8 mouse cellular contexts compared by ENCODE assay signal in genomic region chr2:71872141-71872540, GRCm38 (mm10). TPM values are rescaled to one million over a fixed set of nuclear protein-coding genes. Genes with fewer than 3 reads are reported as not detected.
DNase-seq lines count a peak whose midpoint lies in the region; ATAC-seq and TF ChIP-seq lines count a peak whose summit lies in the region.

No protein-coding gene starts in this region.

- intact Hi-C loops in gastrocnemius, adult 2 months (cut with DNase I) = no loop called here
- intact Hi-C loops in gastrocnemius, postnatal 14 days (cut with DNase I; ENCODE audit: low total_unique reads) = no loop called here

- peaks cover 53% of the 10 kb centered on the region for H3K4me1 ChIP-seq in megakaryocyte, embryonic 14.5 days
- peaks cover 6% of the 10 kb centered on the region for H3K4me1 ChIP-seq in limb, embryonic 14.5 days (ENCODE audit: control insufficient read depth, insufficient read depth, low read length)

- H3K4me3 ChIP-seq in gastrocnemius, adult 2 months = peak overlapping the region; percentile 91
- peak overlapping the region; percentile 96 for H3K4me3 ChIP-seq in megakaryocyte, embryonic 14.5 days (replicated peaks)
- H3K4me3 ChIP-seq in limb, embryonic 14.5 days (replicated peaks; ENCODE audit: low read length) = no peak overlapping the region

- no peak overlapping the region for H3K9ac ChIP-seq in limb, embryonic 14.5 days (ENCODE audit: low read depth, low read length, severe bottlenecking)

- H3K36me3 ChIP-seq in megakaryocyte, embryonic 14.5 days (replicated peaks; ENCODE audit: low read length) = peaks cover 16% of the 10 kb centered on the region
- H3K36me3 ChIP-seq in limb, embryonic 14.5 days (ENCODE audit: control insufficient read depth, insufficient read depth, low read length) = peaks cover 2% of the 10 kb centered on the region

- no peak overlapping the region for H3K27ac ChIP-seq in gastrocnemius, adult 2 months
- H3K27ac ChIP-seq in limb, embryonic 14.5 days (replicated peaks; ENCODE audit: low read depth, low read length) = no peak overlapping the region

- no peaks in the 10 kb centered on the region for H3K9me3 ChIP-seq in megakaryocyte, embryonic 14.5 days
- H3K9me3 ChIP-seq in limb, embryonic 14.5 days (ENCODE audit: control insufficient read depth, low read length) = no peaks in the 10 kb centered on the region

- 80% methylated on average over 10 of the region's 10 CpGs for WGBS in limb, embryonic 14.5 days

- ATAC-seq in megakaryocyte, adult 5-6 weeks (ENCODE audit: poor library complexity, severe bottlenecking) = no peak
- no peak for ATAC-seq in limb, embryonic 14.5 days (ENCODE audit: low FRiP score, low read depth)

- TF ChIP-seq POLR2A in limb, embryonic 14.5 days (IDR thresholded peaks at IDR 0.05; ENCODE audit: borderline replicate concordance, extremely low read depth, insufficient read depth, insufficient read length) = no peak

- no peaks in the 10 kb centered on the region for H3K27me3 ChIP-seq in megakaryocyte, embryonic 14.5 days (replicated peaks)
- H3K27me3 ChIP-seq in limb, embryonic 14.5 days (ENCODE audit: control insufficient read depth, insufficient read depth, low read length) = no peaks in the 10 kb centered on the region

- TF ChIP-seq CTCF in gastrocnemius, adult 2 months (IDR thresholded peaks at IDR 0.05) = no peak

- H3K4me2 ChIP-seq in limb, embryonic 14.5 days (replicated peaks; ENCODE audit: low read depth, low read length, severe bottlenecking) = peak overlapping the region; percentile 89; the same call in 1 of the 2 replicates

- no peak for DNase-seq in gastrocnemius, adult 2 months
- DNase-seq in gastrocnemius, adult 18-20 months (ENCODE audit: low spot score) = no peak
- DNase-seq in limb, embryonic 14.5 days (ENCODE audit: low spot score) = no peak
- DNase-seq in testis, postnatal 10 days (ENCODE audit: low spot score) = peak; percentile 45
- DNase-seq in gastrocnemius, postnatal 14 days = no peak
- DNase-seq in thymus, postnatal 14 days = no peak

RNA-seq across cellular contexts. Expression of gene Pdk1, which starts 0.9 kb away (rescaled TPM):
- 10 to 100 TPM; 52.2 to 85.3 TPM for total RNA-seq in gastrocnemius, adult 2 months (2021)
- total RNA-seq in gastrocnemius, adult 18-20 months (2021) = 10 to 100 TPM; 65.7 to 72.6 TPM
- polyA plus RNA-seq in megakaryocyte, embryonic 14.5 days (2012; ENCODE audit: insufficient read depth, low replicate concordance) = 16.5 and 24.0 TPM in 2 replicates
- total RNA-seq in megakaryocyte, adult 5-6 weeks (2015) = 4.7 and 5.7 TPM in 2 replicates
- total RNA-seq in megakaryocyte, adult 5-6 weeks (2017) = 8.6 and 19.8 TPM in 2 replicates
- polyA plus RNA-seq in limb, embryonic 14.5 days (2012; rRNA removed) = 42.3 and 46.0 TPM in 2 replicates
- 73.5 and 80.6 TPM in 2 replicates for polyA plus RNA-seq in limb, embryonic 14.5 days (2014; fragmentation: Nextera tagmentation; extraction: Ambion mirVana)
- total RNA-seq in gastrocnemius, postnatal 14 days (2021) = 10 to 100 TPM; 54.5 to 55.7 TPM
